ENCODE assay signal across 7 mouse cellular contexts in genomic region chr5:67815060-67815459, GRCm38 (mm10). TPM values are rescaled to one million over a fixed set of nuclear protein-coding genes. Genes with fewer than 3 reads are reported as not detected.
DNase-seq lines count a peak whose midpoint lies in the region; ATAC-seq and TF ChIP-seq lines count a peak whose summit lies in the region.
"Not testable (repeated sequence)": the region's sequence is repeated elsewhere in the genome, so short reads cannot be mapped to it uniquely, and the experiment has no call there.

No protein-coding gene starts in this region.

- TF ChIP-seq POLR2A in bone marrow, adult 2 months (IDR thresholded peaks at IDR 0.05; ENCODE audit: borderline replicate concordance, control insufficient read depth, low read depth, low read length): not testable (repeated sequence)

- H3K36me3 ChIP-seq in heart, embryonic 13.5 days; intestine, embryonic 16.5 days (ENCODE audit: control insufficient read depth, insufficient read depth, low read length); lung, embryonic 15.5 days: not testable (repeated sequence)
- H3K36me3 ChIP-seq in liver, embryonic 13.5 days: peaks cover 18% of the 10 kb centered on the region

- H3K4me2 ChIP-seq in heart, embryonic 13.5 days: peak overlapping the region; percentile 63
- not testable (repeated sequence) for H3K4me2 ChIP-seq in intestine, embryonic 16.5 days (ENCODE audit: low read depth, low read length)
- H3K4me2 ChIP-seq in liver, embryonic 13.5 days: peak overlapping the region; percentile 70
- H3K4me2 ChIP-seq in lung, embryonic 15.5 days: peak overlapping the region; percentile 3; the same call in 1 of the 2 replicates

- not testable (repeated sequence) for H3K27me3 ChIP-seq in heart, embryonic 13.5 days (replicated peaks); intestine, embryonic 16.5 days (replicated peaks; ENCODE audit: control insufficient read depth, insufficient read depth, low read length); liver, embryonic 13.5 days; lung, embryonic 15.5 days

- H3K4me1 ChIP-seq in bone marrow, adult 2 months (ENCODE audit: control insufficient read depth, insufficient read depth, low read length); intestine, embryonic 16.5 days (ENCODE audit: control insufficient read depth, insufficient read depth, low read length); lung, embryonic 15.5 days: not testable (repeated sequence)
- H3K4me1 ChIP-seq in heart, embryonic 13.5 days: peaks cover 11% of the 10 kb centered on the region
- peaks cover 58% of the 10 kb centered on the region for H3K4me1 ChIP-seq in liver, embryonic 13.5 days (replicated peaks)

- not testable (repeated sequence) for H3K9me3 ChIP-seq in heart, embryonic 13.5 days; intestine, embryonic 16.5 days (ENCODE audit: control insufficient read depth, low read length); liver, embryonic 13.5 days (replicated peaks); lung, embryonic 15.5 days

- ATAC-seq in erythroid progenitor cell, adult 5-6 weeks (replicated peaks; ENCODE audit: low FRiP score, poor library complexity, severe bottlenecking): peak; percentile 54
- ATAC-seq in heart, embryonic 13.5 days (ENCODE audit: extremely low read depth, insufficient number of reproducible peaks, low FRiP score, low TSS enrichment); intestine, embryonic 16.5 days; liver, embryonic 13.5 days (ENCODE audit: low read depth); lung, embryonic 15.5 days (ENCODE audit: borderline replicate concordance, extremely low read depth, low FRiP score, low TSS enrichment): not testable (repeated sequence)
- peak; percentile 17; the same call in 1 of the 2 replicates for ATAC-seq in megakaryocyte progenitor cell, adult 5-6 weeks (replicated peaks; ENCODE audit: poor library complexity)

- DNase-seq in liver, embryonic 13.5 days: not testable (repeated sequence)

- WGBS in bone marrow, adult 2 months: 12% methylated on average over 8 of the region's 8 CpGs
- 70% methylated on average over 8 of the region's 8 CpGs for WGBS in heart, embryonic 13.5 days
- WGBS in intestine, embryonic 16.5 days: 81% methylated on average over 5 of the region's 8 CpGs
- WGBS in liver, embryonic 13.5 days (ENCODE audit: insufficient replicate concordance): 12% methylated on average over 8 of the region's 8 CpGs
- 65% methylated on average over 8 of the region's 8 CpGs for WGBS in lung, embryonic 15.5 days

- not testable (repeated sequence) for TF ChIP-seq CTCF in bone marrow, adult 2 months (IDR thresholded peaks at IDR 0.05; ENCODE audit: control insufficient read depth, insufficient read depth, low read length)

- H3K4me3 ChIP-seq in bone marrow, adult 2 months (replicated peaks; ENCODE audit: control insufficient read depth, low read depth, low read length): peak overlapping the region; percentile 70
- H3K4me3 ChIP-seq in heart, embryonic 13.5 days: peak overlapping the region; percentile 34
- H3K4me3 ChIP-seq in intestine, embryonic 16.5 days (ENCODE audit: low read length); lung, embryonic 15.5 days: not testable (repeated sequence)
- peak overlapping the region; percentile 71 for H3K4me3 ChIP-seq in liver, embryonic 13.5 days (replicated peaks)

- H3K27ac ChIP-seq in bone marrow, adult 2 months (ENCODE audit: control insufficient read depth, insufficient read depth, low read depth, low read length, poor library complexity): peak overlapping the region; percentile 82; the same call in 1 of the 2 replicates
- H3K27ac ChIP-seq in heart, embryonic 13.5 days (replicated peaks): peak overlapping the region; percentile 50; the same call in 1 of the 2 replicates
- H3K27ac ChIP-seq in intestine, embryonic 16.5 days (ENCODE audit: low read length): peak overlapping the region; percentile 23; the same call in 1 of the 2 replicates
- H3K27ac ChIP-seq in liver, embryonic 13.5 days: peak overlapping the region; percentile 97
- peak overlapping the region; percentile 50; the same call in 1 of the 2 replicates for H3K27ac ChIP-seq in lung, embryonic 15.5 days

- peak overlapping the region; percentile 41; the same call in 1 of the 2 replicates for H3K9ac ChIP-seq in heart, embryonic 13.5 days
- not testable (repeated sequence) for H3K9ac ChIP-seq in intestine, embryonic 16.5 days (ENCODE audit: low read depth, low read length); lung, embryonic 15.5 days
- peak overlapping the region; percentile 86 for H3K9ac ChIP-seq in liver, embryonic 13.5 days

RNA-seq across cellular contexts. Expression of gene Atp8a1, which starts 32.2 kb away (rescaled TPM):
- 26.7 and 36.1 TPM in 2 replicates for polyA plus RNA-seq in bone marrow, adult 2 months (2011; ENCODE audit: insufficient read depth, insufficient read length, low replicate concordance, missing spikeins)
- total RNA-seq in erythroid progenitor cell, adult 5-6 weeks (2015; ENCODE audit: low replicate concordance): 221 and 244 TPM in 2 replicates
- total RNA-seq in erythroid progenitor cell, adult 5-6 weeks (2017; ENCODE audit: low replicate concordance): 297 and 307 TPM in 2 replicates
- polyA plus RNA-seq in heart, embryonic 13.5 days (2015; fragmentation: Nextera tagmentation; extraction: Ambion mirVana): 6.8 and 8.1 TPM in 2 replicates
- 13.1 and 16.7 TPM in 2 replicates for polyA plus RNA-seq in intestine, embryonic 16.5 days (2015; fragmentation: Nextera tagmentation; extraction: Ambion mirVana)
- 45.2 and 47.2 TPM in 2 replicates for polyA plus RNA-seq in liver, embryonic 13.5 days (2015; fragmentation: Nextera tagmentation; extraction: Ambion mirVana)
- 46.9 and 53.6 TPM in 2 replicates for polyA plus RNA-seq in lung, embryonic 15.5 days (2015; fragmentation: Nextera tagmentation; extraction: Ambion mirVana)
- 47.8 and 66.9 TPM in 2 replicates for total RNA-seq in megakaryocyte progenitor cell, adult 5-6 weeks (2015)
- total RNA-seq in megakaryocyte progenitor cell, adult 5-6 weeks (2017): 32.0 and 37.8 TPM in 2 replicates

Comparison
In these comparisons a context has a peak if more than half of its experiments do, and no peak if none do; other contexts are left out.
1. H3K27ac ChIP-seq: peak in every context shown above with its lines; median percentile 97 in liver, embryonic 13.5 days; 82 in bone marrow, adult 2 months; 50 in heart, embryonic 13.5 days; 50 in lung, embryonic 15.5 days; 23 in intestine, embryonic 16.5 days.